In genomic region chr5:113035094-113036047, GRCm38 (mm10) we compare ENCODE assay signal across 9 mouse cellular contexts. TPM values are rescaled to one million over a fixed set of nuclear protein-coding genes. Genes with fewer than 3 reads are reported as not detected.
DNase-seq lines count a peak whose midpoint lies in the region; ATAC-seq and TF ChIP-seq lines count a peak whose summit lies in the region.
"Had no signal": no experiment of that assay in that cellular context is flagged by ENCODE, and none has a peak within 500 bp of the region (broad histone marks: within the 10 kb centered on the region; RNA-seq: fewer than 3 reads in every experiment).

No protein-coding gene starts in this region.

- H3K4me2 ChIP-seq in hindbrain, embryonic 13.5 days = no peak overlapping the region
- no peak overlapping the region for H3K4me2 ChIP-seq in hindbrain, embryonic 14.5 days (replicated peaks)
- no peak overlapping the region for H3K4me2 ChIP-seq in limb, embryonic 13.5 days (replicated peaks)
- H3K4me2 ChIP-seq in kidney, embryonic 16.5 days (replicated peaks; ENCODE audit: low read depth, low read length) = no peak overlapping the region

- ATAC-seq in hindbrain, embryonic 13.5 days (ENCODE audit: low FRiP score) = no peak
- no peak for ATAC-seq in hindbrain, embryonic 14.5 days (ENCODE audit: low FRiP score)
- ATAC-seq in activated CD4-positive, CD25-positive, alpha-beta regulatory T cell, adult 4 months = peak; percentile 84
- ATAC-seq in limb, embryonic 13.5 days (ENCODE audit: low FRiP score, low read depth) = no peak
- no peak for ATAC-seq in kidney, embryonic 16.5 days (ENCODE audit: low FRiP score, low TSS enrichment)

- H3K27me3 ChIP-seq in hindbrain, embryonic 13.5 days = no peaks in the 10 kb centered on the region
- no peaks in the 10 kb centered on the region for H3K27me3 ChIP-seq in hindbrain, embryonic 14.5 days (ENCODE audit: control insufficient read depth, insufficient read depth, low read length)
- no peaks in the 10 kb centered on the region for H3K27me3 ChIP-seq in limb, embryonic 13.5 days
- H3K27me3 ChIP-seq in small intestine, adult 2 months (ENCODE audit: control insufficient read depth, insufficient read depth, low read length) = no peaks in the 10 kb centered on the region
- H3K27me3 ChIP-seq in kidney, embryonic 16.5 days (ENCODE audit: insufficient read depth, low read length) = no peaks in the 10 kb centered on the region

- H3K9ac ChIP-seq in hindbrain, embryonic 13.5 days = no peak overlapping the region
- H3K9ac ChIP-seq in hindbrain, embryonic 14.5 days = no peak overlapping the region
- no peak overlapping the region for H3K9ac ChIP-seq in limb, embryonic 13.5 days
- H3K9ac ChIP-seq in kidney, embryonic 16.5 days (replicated peaks; ENCODE audit: low read length) = no peak overlapping the region

- 65% methylated on average over 10 of the region's 10 CpGs for WGBS in hindbrain, embryonic 13.5 days
- 57% methylated on average over 10 of the region's 10 CpGs for WGBS in hindbrain, embryonic 14.5 days
- WGBS in limb, embryonic 13.5 days = 43% methylated on average over 10 of the region's 10 CpGs
- WGBS in small intestine, adult 2 months = 34% methylated on average over 10 of the region's 10 CpGs
- 41% methylated on average over 10 of the region's 10 CpGs for WGBS in kidney, embryonic 16.5 days

- no peak overlapping the region for H3K4me3 ChIP-seq in hindbrain, embryonic 13.5 days
- no peak overlapping the region for H3K4me3 ChIP-seq in hindbrain, embryonic 14.5 days (replicated peaks; ENCODE audit: low read length)
- no peak overlapping the region for H3K4me3 ChIP-seq in limb, embryonic 13.5 days
- no peak overlapping the region for H3K4me3 ChIP-seq in small intestine, adult 2 months (ENCODE audit: low read depth, low read length)
- H3K4me3 ChIP-seq in kidney, embryonic 16.5 days (ENCODE audit: low read length) = no peak overlapping the region

- no peaks in the 10 kb centered on the region for H3K36me3 ChIP-seq in hindbrain, embryonic 13.5 days
- no peaks in the 10 kb centered on the region for H3K36me3 ChIP-seq in hindbrain, embryonic 14.5 days (replicated peaks; ENCODE audit: control insufficient read depth, insufficient read depth)
- no peaks in the 10 kb centered on the region for H3K36me3 ChIP-seq in limb, embryonic 13.5 days
- H3K36me3 ChIP-seq in small intestine, adult 2 months (ENCODE audit: control insufficient read depth, insufficient read depth, low read length) = no peaks in the 10 kb centered on the region
- H3K36me3 ChIP-seq in kidney, embryonic 16.5 days (ENCODE audit: insufficient read depth, low read length) = no peaks in the 10 kb centered on the region

- DNase-seq in hindbrain, embryonic 14.5 days (ENCODE audit: low spot score) = no peak
- DNase-seq in ovary, postnatal 14 days (ENCODE audit: low spot score) = no peak
- DNase-seq in left cerebral cortex, adult 18-20 months (ENCODE audit: low spot score in 2 of 2) = no peak

- TF ChIP-seq POLR2A in small intestine, adult 2 months (IDR thresholded peaks at IDR 0.05; ENCODE audit: low read depth, low read length) = no peak

- TF ChIP-seq CTCF in small intestine, adult 2 months (IDR thresholded peaks at IDR 0.05; ENCODE audit: extremely low read depth, insufficient read length, insufficient replicate concordance, low read depth, low read length) = no peak

- H3K9me3 ChIP-seq in hindbrain, embryonic 13.5 days = no peaks in the 10 kb centered on the region
- H3K9me3 ChIP-seq in hindbrain, embryonic 14.5 days (ENCODE audit: control insufficient read depth, low read length) = no peaks in the 10 kb centered on the region
- 0 out of 2 replicates have a peak, but pooled peaks cover 5% of the 10 kb centered on the region for H3K9me3 ChIP-seq in limb, embryonic 13.5 days
- no peaks in the 10 kb centered on the region for H3K9me3 ChIP-seq in kidney, embryonic 16.5 days (ENCODE audit: low read length)

- peaks cover 30% of the 10 kb centered on the region for H3K4me1 ChIP-seq in hindbrain, embryonic 13.5 days (replicated peaks)
- peaks cover 21% of the 10 kb centered on the region for H3K4me1 ChIP-seq in hindbrain, embryonic 14.5 days (replicated peaks; ENCODE audit: control insufficient read depth, insufficient read depth, low read length)
- peaks cover 33% of the 10 kb centered on the region for H3K4me1 ChIP-seq in limb, embryonic 13.5 days
- peaks cover 5% of the 10 kb centered on the region; the same call in 1 of the 2 replicates for H3K4me1 ChIP-seq in small intestine, adult 2 months (ENCODE audit: control insufficient read depth, insufficient read depth, insufficient read length, low read length)
- H3K4me1 ChIP-seq in kidney, embryonic 16.5 days (ENCODE audit: insufficient read depth, low read length) = peaks cover 11% of the 10 kb centered on the region

- peak overlapping the region; percentile 20 for H3K27ac ChIP-seq in hindbrain, embryonic 13.5 days
- H3K27ac ChIP-seq in hindbrain, embryonic 14.5 days = no peak overlapping the region
- H3K27ac ChIP-seq in limb, embryonic 13.5 days = peak overlapping the region; percentile 10; the same call in 1 of the 2 replicates
- peak overlapping the region; percentile 64 for H3K27ac ChIP-seq in small intestine, adult 2 months (ENCODE audit: insufficient read depth, low read depth, low read length)
- no peak overlapping the region for H3K27ac ChIP-seq in kidney, embryonic 16.5 days (ENCODE audit: low read length)

RNA-seq across cellular contexts. Expression of gene Grk3, which starts 19.8 kb away (rescaled TPM):
- polyA plus RNA-seq in hindbrain, embryonic 13.5 days (2015; fragmentation: Nextera tagmentation; extraction: Ambion mirVana) = 15.8 and 16.8 TPM in 2 replicates
- polyA plus RNA-seq in hindbrain, embryonic 14.5 days (2014; fragmentation: Nextera tagmentation; extraction: Ambion mirVana) = 18.5 and 21.2 TPM in 2 replicates
- not detected for polyA plus RNA-seq in activated CD4-positive, CD25-positive, alpha-beta regulatory T cell, adult 4 months (2017; shearing (Covaris generic))
- 13.2 and 14.0 TPM in 2 replicates for polyA plus RNA-seq in limb, embryonic 13.5 days (2015; fragmentation: Nextera tagmentation; extraction: Ambion mirVana)
- 3.6 and 4.4 TPM in 2 replicates for polyA plus RNA-seq in small intestine, adult 2 months (2012; rRNA removed)
- total RNA-seq in left cerebral cortex, adult 18-20 months (2021) = 10 to 100 TPM; 71.1 to 83.1 TPM
- 10.9 and 13.0 TPM in 2 replicates for polyA plus RNA-seq in kidney, embryonic 16.5 days (2015; fragmentation: Nextera tagmentation; extraction: Ambion mirVana)

RNA-seq across cellular contexts. Expression of gene Crybb2, which starts 34.5 kb away (rescaled TPM):
- not detected in 2 replicates for polyA plus RNA-seq in hindbrain, embryonic 13.5 days (2015; fragmentation: Nextera tagmentation; extraction: Ambion mirVana)
- not detected in 2 replicates for polyA plus RNA-seq in hindbrain, embryonic 14.5 days (2014; fragmentation: Nextera tagmentation; extraction: Ambion mirVana)
- polyA plus RNA-seq in activated CD4-positive, CD25-positive, alpha-beta regulatory T cell, adult 4 months (2017; shearing (Covaris generic)) = not detected
- polyA plus RNA-seq in limb, embryonic 13.5 days (2015; fragmentation: Nextera tagmentation; extraction: Ambion mirVana) = not detected in 2 replicates
- 0.18 TPM in 1 of 2 replicates, not detected in the other for polyA plus RNA-seq in small intestine, adult 2 months (2012; rRNA removed)
- total RNA-seq in left cerebral cortex, adult 18-20 months (2021) = not detected
- not detected in 2 replicates for polyA plus RNA-seq in kidney, embryonic 16.5 days (2015; fragmentation: Nextera tagmentation; extraction: Ambion mirVana)
- total RNA-seq: heart, postnatal 14 days had no signal

RNA-seq across cellular contexts. Expression of gene Crybb3, which starts 46.0 kb away (rescaled TPM):
- polyA plus RNA-seq in hindbrain, embryonic 13.5 days (2015; fragmentation: Nextera tagmentation; extraction: Ambion mirVana) = 0.31 and 0.68 TPM in 2 replicates
- polyA plus RNA-seq in hindbrain, embryonic 14.5 days (2014; fragmentation: Nextera tagmentation; extraction: Ambion mirVana) = 0.57 and 0.99 TPM in 2 replicates
- polyA plus RNA-seq in activated CD4-positive, CD25-positive, alpha-beta regulatory T cell, adult 4 months (2017; shearing (Covaris generic)) = not detected
- 0.89 and 1.6 TPM in 2 replicates for polyA plus RNA-seq in limb, embryonic 13.5 days (2015; fragmentation: Nextera tagmentation; extraction: Ambion mirVana)
- 2.7 and 21.0 TPM in 2 replicates for polyA plus RNA-seq in small intestine, adult 2 months (2012; rRNA removed)
- total RNA-seq in left cerebral cortex, adult 18-20 months (2021) = 1 to 10 TPM; 1.4 to 1.6 TPM
- 0.69 and 1.1 TPM in 2 replicates for polyA plus RNA-seq in kidney, embryonic 16.5 days (2015; fragmentation: Nextera tagmentation; extraction: Ambion mirVana)

Comparison
In these comparisons a context has a peak if more than half of its experiments do, and no peak if none do; other contexts are left out.
1. H3K27ac ChIP-seq: peak in hindbrain, embryonic 13.5 days (single experiment), limb, embryonic 13.5 days (single experiment) and small intestine, adult 2 months (single experiment); none in hindbrain, embryonic 14.5 days (single experiment) and kidney, embryonic 16.5 days (single experiment).